Mouse (Mus musculus) activated CD4-positive, CD25-positive, alpha-beta regulatory T cell, adult 4 months (primary cell): ENCODE results near the gene Rpl35. TPM values are rescaled to one million over a fixed set of nuclear protein-coding genes. Genes with fewer than 3 reads are reported as not detected.
"Not testable (repeated sequence)": the region's sequence is repeated elsewhere in the genome, so short reads cannot be mapped to it uniquely, and the experiment has no call there.

Experiments
- ATAC-seq: one replicate; pipeline ENCODE4 v1.8.0; 2017
- polyA plus RNA-seq, 2 experiments: library from polyadenylated mRNA; unstranded; fragments of 100-300 nt; shearing (Covaris generic); gene quantifications; one replicate each; pipeline ENCODE4 v1.2.1; 2017

The Rpl35 gene
- 1,000 to 10,000 TPM; 1,939 to 1,985 TPM for polyA plus RNA-seq

GRCm38 (mm10) chr2:39005574-39006079 lies at the start of gene Rpl35:
Rpl35 (minus strand) TSS chr2:39005624.
- ATAC-seq = no peak

GRCm38 (mm10) chr2:39048515-39048914 lies 43.1 kb upstream of the Rpl35 start:
- ATAC-seq = no peak

GRCm38 (mm10) chr2:39040215-39040614 lies 34.8 kb upstream of the Rpl35 start:
- no peak for ATAC-seq

GRCm38 (mm10) chr2:39031611-39032010 lies 26.2 kb upstream of the Rpl35 start:
- ATAC-seq = no peak

- ATAC-seq = no peak
These were observed 14.6 kb upstream of the Rpl35 start for GRCm38 (mm10) chr2:39020004-39020403.

- ATAC-seq = no peak
These were observed 11.2 kb upstream of the Rpl35 start for GRCm38 (mm10) chr2:39016581-39016980.

- no peak for ATAC-seq
These were observed 7.4 kb upstream of the Rpl35 start for GRCm38 (mm10) chr2:39012768-39013279.

- no peak for ATAC-seq
These were observed 6.5 kb upstream of the Rpl35 start for GRCm38 (mm10) chr2:39011971-39012370.

- no peak for ATAC-seq
These were observed 5.8 kb upstream of the Rpl35 start for GRCm38 (mm10) chr2:39011264-39011663.

GRCm38 (mm10) chr2:39010144-39010543 lies 4.7 kb upstream of the Rpl35 start:
- not testable (repeated sequence) for ATAC-seq

GRCm38 (mm10) chr2:39008954-39009365 lies 3.5 kb upstream of the Rpl35 start:
- ATAC-seq = peak; percentile 51

GRCm38 (mm10) chr2:39008350-39008851 lies 3.0 kb upstream of the Rpl35 start:
- no peak for ATAC-seq

- peak; percentile 65 for ATAC-seq
These were observed 2.4 kb upstream of the Rpl35 start for GRCm38 (mm10) chr2:39007865-39008264.

- ATAC-seq = no peak
These were observed 816 bp upstream of the Rpl35 start for GRCm38 (mm10) chr2:39006149-39006730.

- ATAC-seq = peak; percentile 72
These were observed 466 bp downstream of the Rpl35 start, which contains the start of gene Arpc5l for GRCm38 (mm10) chr2:39004880-39005435. Arpc5l (plus strand) TSS chr2:39005348.

- ATAC-seq = no peak
These were observed 1.1 kb downstream of the Rpl35 start for GRCm38 (mm10) chr2:39004372-39004771.

- ATAC-seq = no peak
These were observed 1.9 kb downstream of the Rpl35 start for GRCm38 (mm10) chr2:39003512-39003911.

GRCm38 (mm10) chr2:39003106-39003505 lies 2.3 kb downstream of the Rpl35 start:
- no peak for ATAC-seq

- ATAC-seq = no peak
These were observed 3.6 kb downstream of the Rpl35 start for GRCm38 (mm10) chr2:39001866-39002265.

- no peak for ATAC-seq
These were observed 4.9 kb downstream of the Rpl35 start for GRCm38 (mm10) chr2:39000587-39000919.

GRCm38 (mm10) chr2:38999910-39000586 lies 5.4 kb downstream of the Rpl35 start:
- no peak for ATAC-seq

- no peak for ATAC-seq
These were observed 6.0 kb downstream of the Rpl35 start for GRCm38 (mm10) chr2:38999381-38999780.
